Mouse (Mus musculus): Measurements from ENCODE around the gene Adam22. TPM values are rescaled to one million over a fixed set of nuclear protein-coding genes. Genes with fewer than 3 reads are reported as not detected.
"Not testable (repeated sequence)": the region's sequence is repeated elsewhere in the genome, so short reads cannot be mapped to it uniquely, and the experiment has no call there.

Adam22 gene
- total RNA-seq, 2 experiments from 2014 or later = 1.5 to 2.3 TPM

DNA sequence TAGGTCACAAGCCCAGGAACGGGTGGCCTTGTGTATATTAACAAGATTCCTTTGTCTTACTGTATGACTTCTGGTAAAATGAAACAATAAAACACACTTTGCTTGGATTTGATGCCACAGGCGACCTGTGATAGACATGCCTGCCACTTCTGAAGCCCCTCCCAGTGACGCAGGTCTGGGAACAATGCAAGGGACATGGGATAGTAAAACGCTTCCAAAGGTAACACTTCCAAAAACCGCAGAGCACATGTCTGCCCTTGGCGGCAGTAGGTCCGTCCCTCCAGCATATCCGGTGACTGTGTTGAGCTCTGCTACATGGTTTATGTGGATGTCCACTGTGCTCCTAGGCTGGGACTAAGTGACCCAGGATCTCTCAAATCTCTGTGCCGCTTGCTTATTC is 294.6 kb downstream of the Adam22 start:
- no peak for ATAC-seq (replicated peaks; ENCODE audit: poor library complexity, severe bottlenecking)

DNA sequence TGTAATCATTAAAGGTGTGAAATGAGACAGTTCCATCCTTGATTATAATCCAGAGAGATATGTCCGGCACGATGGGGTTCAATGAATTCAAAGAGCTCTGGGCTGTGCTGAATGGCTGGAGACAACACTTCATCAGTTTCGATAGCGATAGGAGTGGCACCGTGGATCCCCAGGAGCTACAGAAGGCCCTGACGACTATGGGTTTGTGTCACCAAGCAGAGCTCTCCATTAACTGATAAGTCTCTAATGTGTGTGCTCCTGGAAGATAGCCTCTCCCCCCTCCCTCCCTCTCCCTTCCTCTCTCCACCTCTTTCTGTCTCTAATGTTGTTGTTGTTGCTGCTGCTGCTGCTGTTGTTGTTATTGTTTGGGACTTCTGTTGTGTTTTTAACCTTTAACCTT is 304.8 kb downstream of the Adam22 start:
- ATAC-seq (replicated peaks; ENCODE audit: poor library complexity, severe bottlenecking) = no peak

DNA sequence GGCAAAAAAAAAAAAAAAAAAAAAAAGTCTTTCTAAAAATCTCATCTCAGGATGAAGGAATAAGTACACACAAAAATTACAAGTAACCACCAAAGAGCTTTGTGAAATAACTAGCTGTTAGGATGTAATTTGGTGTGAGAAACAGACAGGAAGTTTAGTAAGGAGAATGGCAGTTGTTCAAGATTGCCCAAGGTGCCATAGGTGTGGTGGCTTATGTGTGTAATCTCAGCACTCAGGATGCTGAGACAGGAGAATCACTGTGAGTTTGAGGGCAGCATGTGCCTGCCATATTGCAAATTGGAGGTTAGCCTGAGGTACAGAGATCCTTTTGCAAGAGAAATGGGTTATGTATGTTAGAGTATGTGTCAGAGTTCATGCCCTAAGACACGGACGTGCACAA is 305.5 kb downstream of the Adam22 start:
- ATAC-seq (replicated peaks; ENCODE audit: poor library complexity, severe bottlenecking) = peak; percentile 62

DNA sequence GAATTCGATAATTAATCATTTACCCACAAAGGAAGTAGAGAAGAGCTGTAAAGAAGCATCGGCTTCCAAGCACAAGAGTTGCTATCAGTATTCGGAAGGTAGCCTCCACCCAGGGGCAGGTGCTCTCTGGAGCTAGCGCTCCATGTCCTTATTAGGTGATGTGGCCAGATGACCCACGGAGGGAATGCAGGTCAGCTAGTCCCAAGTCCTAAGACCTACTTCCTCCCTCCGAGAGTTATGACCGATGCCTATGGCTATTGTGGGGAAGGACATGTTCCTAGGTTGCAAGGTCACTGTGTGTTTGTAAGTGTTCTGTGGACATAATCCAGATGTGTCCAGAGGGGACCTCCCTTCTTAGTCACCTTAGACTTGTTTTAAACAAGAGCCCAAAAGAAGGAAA is 309.9 kb downstream of the Adam22 start:
- ATAC-seq (replicated peaks; ENCODE audit: poor library complexity, severe bottlenecking) = no peak

DNA sequence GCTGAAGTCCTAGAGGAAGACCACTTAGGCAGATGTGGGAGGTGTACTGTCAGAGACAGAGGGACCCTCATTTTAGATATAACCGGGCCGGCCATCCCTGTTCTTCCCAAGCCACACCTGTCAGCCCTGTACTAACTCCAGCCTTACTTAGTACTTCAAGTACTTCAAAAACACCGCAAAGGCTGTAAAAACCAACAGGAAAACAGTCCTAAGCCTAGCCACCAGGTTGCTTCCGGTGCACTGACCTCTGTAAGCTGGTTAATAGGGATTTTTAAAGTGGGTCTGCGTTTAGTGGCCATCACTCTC is 311.0 kb downstream of the Adam22 start:
- ATAC-seq (replicated peaks; ENCODE audit: poor library complexity, severe bottlenecking) = no peak

DNA sequence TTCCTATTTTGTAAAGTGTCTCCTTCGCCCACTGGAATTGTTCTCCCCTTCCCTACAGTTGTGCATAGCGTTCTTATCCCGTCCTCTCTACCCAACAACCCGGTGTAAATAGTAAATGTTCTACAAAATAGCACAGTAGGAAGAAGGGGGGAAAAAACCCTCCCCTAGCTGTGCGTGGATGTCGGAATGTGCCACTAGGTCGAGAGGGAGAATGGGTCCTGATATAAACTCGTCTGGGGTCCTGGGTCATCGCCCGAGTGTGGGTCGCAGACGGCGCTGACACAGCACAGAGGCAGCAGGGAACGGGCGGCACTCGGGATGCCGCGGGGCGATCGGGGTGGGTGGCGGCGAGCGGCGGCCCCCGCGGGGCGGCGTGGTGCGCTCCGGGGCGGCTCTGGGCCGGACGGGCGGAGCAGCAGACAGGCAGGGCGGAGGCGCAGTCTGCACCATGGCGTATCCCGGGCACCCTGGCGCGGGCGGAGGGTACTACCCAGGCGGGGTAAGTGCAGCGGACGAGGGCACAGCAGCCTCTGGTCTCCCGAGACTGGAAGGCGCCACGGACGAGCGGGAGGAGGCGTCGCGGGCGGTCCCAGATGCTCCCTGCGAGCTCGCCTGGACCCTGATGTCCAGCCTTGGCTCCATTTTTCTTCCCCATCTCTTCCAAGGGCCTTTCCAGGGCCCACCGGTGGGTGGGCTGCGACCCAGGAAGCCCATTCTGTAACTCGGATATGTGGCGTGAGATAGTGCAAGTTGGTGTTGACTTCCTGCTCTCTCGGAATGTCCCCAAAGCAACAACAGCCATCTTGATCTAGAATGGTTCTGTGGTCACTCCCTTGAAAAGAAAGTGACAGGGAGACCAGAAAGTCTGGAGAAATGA is 311.6 kb downstream of the Adam22 start:
- peak; percentile 93 for ATAC-seq (replicated peaks; ENCODE audit: poor library complexity, severe bottlenecking)

DNA sequence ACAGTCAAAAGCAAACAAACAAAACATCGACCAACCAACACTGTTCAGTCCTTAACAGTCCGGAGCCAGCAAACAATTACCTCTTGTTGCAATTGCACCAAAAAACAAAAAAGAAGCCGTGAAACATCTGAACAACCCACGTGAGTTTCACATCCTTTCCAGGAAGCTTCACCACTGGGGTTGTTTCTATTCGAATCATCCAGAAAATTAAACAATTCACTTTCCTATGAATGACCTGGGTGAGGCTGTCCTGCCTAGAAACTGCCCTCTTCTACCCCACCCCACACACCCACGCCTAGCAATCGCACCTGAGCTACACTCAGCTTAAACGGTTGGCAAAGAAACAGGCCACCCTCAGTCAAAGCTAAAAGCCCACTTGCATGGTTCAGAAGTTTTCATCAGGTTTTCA is 312.2 kb downstream of the Adam22 start:
- peak; percentile 19 for ATAC-seq (replicated peaks; ENCODE audit: poor library complexity, severe bottlenecking)

DNA sequence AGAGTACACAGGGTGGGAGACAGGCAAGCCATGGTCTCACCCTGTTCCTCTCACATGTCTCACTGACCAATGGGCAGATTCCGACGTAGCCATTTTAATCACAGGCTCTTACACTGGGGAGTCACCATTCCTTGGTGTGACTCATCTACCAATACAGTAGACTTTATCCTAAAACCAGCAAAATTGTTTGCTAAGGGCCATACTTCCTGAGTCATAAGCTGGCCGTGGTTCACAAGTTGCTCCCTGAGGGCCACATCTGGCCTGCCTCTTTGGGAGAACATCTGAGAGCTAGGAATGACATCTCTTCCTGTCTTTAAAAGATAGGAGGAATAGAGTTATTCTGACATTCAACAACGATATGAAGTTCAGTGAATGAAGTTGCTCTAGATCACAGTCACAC is 314.1 kb downstream of the Adam22 start:
- ATAC-seq (replicated peaks; ENCODE audit: poor library complexity, severe bottlenecking) = no peak

DNA sequence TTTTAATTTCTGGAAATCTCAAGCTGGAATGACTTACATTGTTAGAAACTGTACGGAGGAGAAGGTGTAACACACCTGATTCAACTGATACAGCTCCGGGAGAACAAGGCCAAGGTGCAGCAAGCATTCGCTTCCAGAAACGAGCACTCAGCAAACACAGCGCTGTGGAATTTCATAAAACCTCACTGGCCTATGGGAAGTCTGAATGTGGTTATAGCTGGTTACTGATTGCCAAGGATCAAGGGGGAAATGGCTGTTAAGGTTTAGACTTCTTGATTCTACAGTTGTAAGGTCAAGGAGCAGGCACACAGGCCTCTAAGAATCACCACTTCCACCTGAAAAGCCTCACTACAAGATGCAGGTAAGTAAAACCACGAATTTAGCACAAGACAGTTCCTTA is 322.1 kb downstream of the Adam22 start, which contains the start of gene Sri:
Sri (plus strand) TSS at position 224 of the 400 bp plus-strand sequence.
- ATAC-seq (replicated peaks; ENCODE audit: poor library complexity, severe bottlenecking) = no peak

DNA sequence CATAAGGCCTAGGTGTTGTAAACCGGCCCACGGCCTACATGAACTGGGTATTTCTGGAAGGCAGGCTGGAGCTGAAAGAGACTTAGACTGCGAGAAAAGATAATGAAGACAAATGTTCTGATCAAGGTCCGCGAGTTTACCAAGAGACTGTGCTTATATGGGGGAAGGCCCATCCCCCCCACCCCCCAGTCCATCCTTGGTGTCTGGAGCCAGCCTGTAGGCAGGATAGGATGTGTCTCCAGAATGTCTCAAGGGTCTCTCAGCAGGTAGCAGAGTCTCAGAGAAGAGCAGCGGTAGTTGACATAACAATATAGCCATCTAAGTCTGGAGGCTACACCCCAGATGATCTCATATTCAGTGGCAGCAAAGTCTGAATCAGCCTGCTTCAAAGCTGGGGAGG is 333.4 kb downstream of the Adam22 start:
- ATAC-seq (replicated peaks; ENCODE audit: poor library complexity, severe bottlenecking) = not testable (repeated sequence)

Other genes starting within 250 kb of the Adam22 start
- 36.1 and 51.2 TPM in 2 replicates for gene Dbf4, start 54.6 kb upstream of the Adam22 start, total RNA-seq (2014; fragmentation: Nextera tagmentation)
- 78.3 and 91.5 TPM in 2 replicates for gene Dbf4, start 54.6 kb upstream of the Adam22 start, total RNA-seq (2017)
- gene Slc25a40, start 54.7 kb upstream of the Adam22 start, total RNA-seq (2014; fragmentation: Nextera tagmentation) = 16.3 and 31.2 TPM in 2 replicates
- 5.1 and 7.3 TPM in 2 replicates for gene Slc25a40, start 54.7 kb upstream of the Adam22 start, total RNA-seq (2017)

Measured in granulocyte monocyte progenitor cell, adult 5-6 weeks (primary cell).